Mouse (Mus musculus): Measurements from ENCODE around the gene Mthfsd.
A peak's percentile ranks its signal among the peaks of the same experiment; 100 is the strongest.
"Not testable (repeated sequence)": the region's sequence is repeated elsewhere in the genome, so short reads cannot be mapped to it uniquely, and the experiment has no call there.

The Mthfsd gene

GRCm38 (mm10) chr8:121107668-121108656 lies at the start of gene Mthfsd:
Gene Mthfsd (minus strand): TSS chr8:121108392.
- peak; percentile 100 for DNase-seq

GRCm38 (mm10) chr8:121156990-121157491 lies 48.8 kb upstream of the Mthfsd start:
- DNase-seq = no peak

- DNase-seq = peak; percentile 97
Observed at GRCm38 (mm10) chr8:121152394-121152793, 44.2 kb upstream of the Mthfsd start.

DNA sequence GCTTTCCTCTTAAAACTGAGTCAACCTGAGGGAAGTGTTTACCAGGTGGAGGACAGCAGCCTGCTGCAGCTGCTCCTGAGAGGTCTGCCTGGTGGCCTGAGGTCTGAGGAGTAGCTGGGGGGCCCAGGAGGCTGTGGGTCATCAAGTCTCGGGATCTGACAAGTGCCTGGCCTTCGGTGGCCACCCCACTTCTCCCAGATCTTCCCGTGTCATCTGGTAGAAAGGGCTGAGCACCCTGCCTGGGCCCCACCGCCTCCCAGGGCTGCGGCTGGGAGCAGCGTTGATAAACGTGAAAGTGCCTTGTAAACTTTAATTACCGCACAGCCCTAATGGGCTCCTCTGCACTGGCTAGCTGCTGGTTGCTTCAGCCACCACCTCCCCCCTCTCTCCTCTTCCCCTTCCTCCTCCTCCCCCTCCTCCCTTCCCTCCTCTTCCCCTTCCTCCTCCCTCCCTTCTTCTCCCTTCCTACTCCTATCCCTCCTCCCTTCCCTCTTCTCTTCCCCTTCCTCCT lies 40.4 kb upstream of the Mthfsd start:
- no peak for DNase-seq

- DNase-seq = not testable (repeated sequence)
Observed at GRCm38 (mm10) chr8:121145457-121146134, 37.4 kb upstream of the Mthfsd start.

GRCm38 (mm10) chr8:121136856-121137255 lies 28.7 kb upstream of the Mthfsd start:
- DNase-seq = no peak

DNA sequence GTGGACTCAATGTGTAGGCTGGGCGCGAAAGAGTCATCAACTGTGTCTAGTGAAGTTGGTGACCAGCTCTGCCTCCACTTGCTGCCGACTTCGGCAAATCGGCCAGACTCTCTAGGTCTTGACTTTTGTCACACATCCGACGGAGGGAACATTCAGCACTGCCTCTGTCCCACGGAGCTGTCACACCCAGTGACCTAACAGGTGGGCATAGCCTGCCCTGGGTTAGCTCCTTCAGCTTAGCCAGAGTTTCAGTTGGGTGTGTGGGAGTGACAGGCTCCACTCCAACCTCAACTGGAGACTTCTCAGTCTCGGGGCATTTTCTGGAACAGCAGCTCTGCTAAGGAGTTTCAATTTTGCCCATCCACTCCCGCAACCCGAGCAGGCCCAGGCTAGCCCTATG lies 26.3 kb upstream of the Mthfsd start:
- DNase-seq = no peak

- DNase-seq = no peak
Observed at GRCm38 (mm10) chr8:121134102-121134501, 25.9 kb upstream of the Mthfsd start.

DNA sequence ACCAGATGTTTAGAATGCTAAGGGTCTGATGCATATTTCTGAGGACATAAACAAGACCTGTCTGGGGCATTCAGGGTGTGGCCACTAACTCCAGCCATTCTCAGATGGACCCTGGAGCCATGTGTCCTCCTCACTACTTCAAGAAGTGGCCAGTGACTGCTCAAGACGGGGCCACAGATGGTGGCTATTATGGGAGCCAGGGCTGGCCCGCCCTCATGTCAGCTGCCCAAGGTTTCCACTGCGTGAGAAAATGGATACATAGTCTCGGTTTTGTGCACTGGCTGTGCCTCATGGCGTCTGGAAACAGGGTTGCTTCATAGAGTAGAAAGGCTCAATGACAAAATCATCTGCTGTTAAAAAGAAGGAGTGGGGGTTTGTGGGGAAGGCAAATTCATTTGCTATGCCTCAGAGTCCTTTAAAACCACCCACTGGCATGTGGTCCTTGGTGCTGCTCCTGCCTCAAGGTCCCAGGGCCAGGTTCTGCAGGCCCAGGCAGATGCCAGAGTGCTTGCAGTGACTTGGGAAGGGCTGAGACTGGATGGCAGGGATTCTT lies 24.8 kb upstream of the Mthfsd start:
- DNase-seq = no peak

DNA sequence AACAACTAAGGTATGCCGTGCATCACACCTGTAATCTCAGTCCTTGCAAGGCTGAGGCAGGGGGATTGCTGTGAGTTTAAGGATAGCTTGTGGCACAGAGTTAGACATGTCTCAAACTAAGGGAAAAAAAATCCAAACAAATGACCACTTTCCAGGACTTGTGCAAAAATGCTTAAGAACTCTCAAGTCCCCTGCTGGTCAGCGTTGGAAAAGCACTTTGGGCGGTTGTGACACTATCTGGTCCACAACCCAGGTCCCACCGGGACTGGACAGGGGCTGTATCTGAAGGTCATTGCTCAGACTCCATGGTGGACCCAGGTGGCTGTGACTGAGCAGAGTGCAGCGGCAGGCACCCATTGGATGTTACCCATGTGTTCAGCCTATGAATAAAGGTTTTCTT lies 22.3 kb upstream of the Mthfsd start:
- DNase-seq = no peak

GRCm38 (mm10) chr8:121129265-121129940 lies 21.2 kb upstream of the Mthfsd start:
- no peak for DNase-seq

GRCm38 (mm10) chr8:121128531-121129264 lies 20.5 kb upstream of the Mthfsd start:
- DNase-seq = peak; percentile 85

- peak; percentile 86 for DNase-seq
Observed at GRCm38 (mm10) chr8:121127756-121128375, 19.7 kb upstream of the Mthfsd start, which contains the start of gene Foxl1. Gene Foxl1 (plus strand): TSS chr8:121127940.

DNA sequence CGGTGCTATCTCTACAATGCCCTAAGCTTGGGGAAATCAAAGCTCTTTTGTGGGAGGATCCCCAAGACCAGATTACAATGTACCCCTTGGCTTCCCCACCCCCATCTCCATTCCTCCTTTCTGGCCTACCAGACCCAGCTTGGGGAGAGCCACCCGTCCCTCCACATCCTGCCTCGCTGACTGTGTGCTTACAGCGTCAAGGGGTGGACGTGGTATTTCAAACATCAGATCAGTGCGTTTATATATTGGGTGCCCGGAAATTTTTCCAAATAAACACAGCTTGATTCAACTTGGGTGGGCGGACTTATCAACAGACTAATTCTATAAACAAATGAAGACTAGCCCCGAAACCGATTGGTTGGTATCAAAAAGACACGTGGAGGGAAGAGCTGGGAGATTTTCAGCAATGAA lies 19.1 kb upstream of the Mthfsd start:
- no peak for DNase-seq

DNA sequence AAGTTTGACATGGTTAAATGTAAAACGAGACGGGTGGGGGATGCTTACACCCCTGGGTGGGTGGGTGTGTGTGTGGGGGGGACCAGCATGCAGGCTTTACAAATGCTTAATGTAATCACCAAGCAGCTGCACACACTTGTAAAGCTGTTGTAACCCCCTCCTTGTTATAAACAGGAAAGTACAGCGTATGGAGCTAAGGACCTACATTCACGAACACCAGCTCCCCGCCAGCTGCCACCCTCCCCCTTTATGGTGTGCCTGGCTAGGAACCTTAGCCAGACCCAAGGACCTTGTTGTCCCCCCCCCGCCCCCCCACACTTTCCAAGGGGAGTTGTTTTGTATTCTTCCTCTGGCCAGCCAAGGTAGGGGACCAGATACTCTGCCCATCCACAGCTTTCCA lies 18.5 kb upstream of the Mthfsd start:
- no peak for DNase-seq

GRCm38 (mm10) chr8:121126191-121126590 lies 18.0 kb upstream of the Mthfsd start:
- peak; percentile 70 for DNase-seq

- peak; percentile 99 for DNase-seq
Observed at GRCm38 (mm10) chr8:121125311-121125876, 17.2 kb upstream of the Mthfsd start.

GRCm38 (mm10) chr8:121124547-121125239 lies 16.5 kb upstream of the Mthfsd start:
- peak; percentile 90 for DNase-seq

DNA sequence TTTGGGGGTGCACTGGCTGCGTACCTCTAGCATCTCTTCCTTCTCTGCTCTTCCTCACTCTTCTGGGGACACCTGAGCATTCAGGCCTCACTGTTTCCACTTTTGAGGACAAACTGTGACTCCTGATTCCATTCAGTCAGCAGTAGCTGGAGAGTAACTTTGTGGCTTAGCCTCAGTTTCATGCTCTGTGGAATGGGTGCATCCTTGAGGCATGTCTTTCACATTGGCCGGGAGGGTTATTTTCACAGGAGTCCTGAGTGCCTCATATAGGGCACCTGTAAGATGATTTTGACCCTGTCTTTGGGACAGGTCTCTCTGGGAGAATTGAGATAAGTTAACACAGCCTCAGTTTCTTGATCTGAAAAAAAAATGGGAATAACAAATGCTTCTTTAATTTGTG lies 14.9 kb upstream of the Mthfsd start:
- peak; percentile 72 for DNase-seq

DNA sequence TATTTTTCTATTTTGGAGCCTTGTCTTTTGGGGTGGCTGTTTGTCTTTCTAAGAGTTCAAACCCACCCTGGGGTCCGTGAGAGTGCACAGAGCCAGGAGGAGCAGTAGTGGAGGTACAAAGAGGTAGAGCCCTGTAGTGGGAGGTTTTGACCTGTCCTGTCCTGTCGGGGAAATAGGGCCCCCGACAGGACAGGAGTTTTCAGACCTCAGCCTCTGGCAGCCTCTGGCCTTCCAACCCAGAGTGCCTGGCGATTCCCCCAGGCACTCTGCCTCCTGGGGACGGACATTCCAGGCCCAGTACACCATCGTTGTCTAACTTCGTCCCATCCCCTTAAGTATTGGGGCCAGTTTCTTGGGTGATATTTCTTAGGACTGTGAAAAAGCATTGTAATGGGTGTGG lies 14.2 kb upstream of the Mthfsd start:
- DNase-seq = peak; percentile 73
